7 mouse cellular contexts compared by ENCODE assay signal in genomic region chr19:12488205-12488966, GRCm38 (mm10). TPM values are rescaled to one million over a fixed set of nuclear protein-coding genes. Genes with fewer than 3 reads are reported as not detected.
DNase-seq lines count a peak whose midpoint lies in the region; ATAC-seq and TF ChIP-seq lines count a peak whose summit lies in the region.

No protein-coding gene starts in this region.

- TF ChIP-seq CTCF in thymus, adult 2 months (IDR thresholded peaks at IDR 0.05; ENCODE audit: borderline replicate concordance, control insufficient read depth, extremely low read depth, insufficient read depth, low read length, poor library complexity), result peak; percentile 92
- peak; percentile 43 for TF ChIP-seq CTCF in cortical plate, adult 2 months (IDR thresholded peaks at IDR 0.05; ENCODE audit: extremely low read depth, insufficient read depth, low read length)
- TF ChIP-seq CTCF in olfactory bulb, adult 2 months (IDR thresholded peaks at IDR 0.05; ENCODE audit: insufficient read depth, low read depth, low read length), result no peak

- H3K9ac ChIP-seq in hindbrain, embryonic 16.5 days (ENCODE audit: low read depth, low read length), result no peak overlapping the region
- no peak overlapping the region for H3K9ac ChIP-seq in liver, embryonic 16.5 days (ENCODE audit: low read depth, low read length)

- peak; percentile 51 for DNase-seq in thymus, adult 2 months
- no peak for DNase-seq in thymus, adult 18-20 months
- no peak for DNase-seq in layer of hippocampus, adult 8-10 months (ENCODE audit: low spot score in 2 of 2)

- H3K36me3 ChIP-seq in thymus, adult 2 months (ENCODE audit: control insufficient read depth, insufficient read depth, low read length), result no peaks in the 10 kb centered on the region
- peaks cover 23% of the 10 kb centered on the region for H3K36me3 ChIP-seq in hindbrain, embryonic 16.5 days (ENCODE audit: control insufficient read depth, insufficient read depth, low read length)
- H3K36me3 ChIP-seq in liver, embryonic 16.5 days (ENCODE audit: control insufficient read depth, insufficient read depth), result no peaks in the 10 kb centered on the region

- no peaks in the 10 kb centered on the region for H3K27me3 ChIP-seq in thymus, adult 2 months (ENCODE audit: control insufficient read depth, insufficient read depth, low read length)
- no peaks in the 10 kb centered on the region for H3K27me3 ChIP-seq in hindbrain, embryonic 16.5 days (replicated peaks; ENCODE audit: control insufficient read depth, insufficient read depth, low read length)
- H3K27me3 ChIP-seq in liver, embryonic 16.5 days (ENCODE audit: control insufficient read depth, insufficient read depth, low read depth, low read length), result no peaks in the 10 kb centered on the region

- TF ChIP-seq POLR2A in thymus, adult 2 months (IDR thresholded peaks at IDR 0.05; ENCODE audit: control insufficient read depth, extremely low read depth, insufficient read depth, low read length, poor library complexity), result no peak
- no peak for TF ChIP-seq POLR2A in cortical plate, adult 2 months (IDR thresholded peaks at IDR 0.05; ENCODE audit: extremely low read depth, insufficient read depth, low read length)
- no peak for TF ChIP-seq POLR2A in olfactory bulb, adult 2 months (IDR thresholded peaks at IDR 0.05; ENCODE audit: insufficient read depth, low read depth, low read length)

- H3K4me3 ChIP-seq in thymus, adult 2 months (ENCODE audit: control insufficient read depth, insufficient read depth, low read length), result no peak overlapping the region
- no peak overlapping the region for H3K4me3 ChIP-seq in cortical plate, adult 2 months (ENCODE audit: insufficient read depth, low read length)
- H3K4me3 ChIP-seq in hindbrain, embryonic 16.5 days (ENCODE audit: low read length), result no peak overlapping the region
- no peak overlapping the region for H3K4me3 ChIP-seq in liver, embryonic 16.5 days (ENCODE audit: low read depth, low read length)
- no peak overlapping the region for H3K4me3 ChIP-seq in olfactory bulb, adult 2 months (ENCODE audit: insufficient read depth, low read depth, low read length)

- peaks cover 4% of the 10 kb centered on the region for H3K4me1 ChIP-seq in thymus, adult 2 months (replicated peaks; ENCODE audit: control insufficient read depth, insufficient read depth, low read length)
- peaks cover 9% of the 10 kb centered on the region; the same call in 1 of the 2 replicates for H3K4me1 ChIP-seq in cortical plate, adult 2 months (ENCODE audit: control insufficient read depth, insufficient read depth, low read length)
- peaks cover 25% of the 10 kb centered on the region for H3K4me1 ChIP-seq in hindbrain, embryonic 16.5 days (ENCODE audit: control insufficient read depth, insufficient read depth, low read depth, low read length)
- peaks cover 13% of the 10 kb centered on the region for H3K4me1 ChIP-seq in liver, embryonic 16.5 days (ENCODE audit: control insufficient read depth, low read depth, low read length)
- peaks cover 27% of the 10 kb centered on the region for H3K4me1 ChIP-seq in olfactory bulb, adult 2 months (ENCODE audit: control insufficient read depth, insufficient read depth, low read length)

- peak; percentile 20; the same call in 1 of the 2 replicates for ATAC-seq in hindbrain, embryonic 16.5 days
- peak; percentile 55 for ATAC-seq in liver, embryonic 16.5 days (ENCODE audit: low read depth)

- no peaks in the 10 kb centered on the region for H3K9me3 ChIP-seq in hindbrain, embryonic 16.5 days (ENCODE audit: control insufficient read depth, low read length)
- no peaks in the 10 kb centered on the region for H3K9me3 ChIP-seq in liver, embryonic 16.5 days (replicated peaks; ENCODE audit: control insufficient read depth, low read length)

- WGBS in thymus, adult 2 months, result 36% methylated on average over 9 of the region's 9 CpGs
- WGBS in hindbrain, embryonic 16.5 days, result 12% methylated on average over 9 of the region's 9 CpGs
- WGBS in liver, embryonic 16.5 days (ENCODE audit: insufficient replicate concordance), result 32% methylated on average over 9 of the region's 9 CpGs
- 26% methylated on average over 9 of the region's 9 CpGs for WGBS in olfactory bulb, adult 2 months

- no peak overlapping the region for H3K27ac ChIP-seq in thymus, adult 2 months (ENCODE audit: control insufficient read depth, insufficient read depth, low read length)
- H3K27ac ChIP-seq in cortical plate, adult 2 months (ENCODE audit: insufficient read depth, low read length), result no peak overlapping the region
- H3K27ac ChIP-seq in hindbrain, embryonic 16.5 days (ENCODE audit: low read depth, low read length), result peak overlapping the region; percentile 65
- H3K27ac ChIP-seq in liver, embryonic 16.5 days (ENCODE audit: low read length), result peak overlapping the region; percentile 78
- 0 out of 2 replicates have a peak overlapping the region, but pooled peaks have one; percentile 23 for H3K27ac ChIP-seq in olfactory bulb, adult 2 months (ENCODE audit: insufficient read depth, low read depth, low read length)

- H3K4me2 ChIP-seq in hindbrain, embryonic 16.5 days (ENCODE audit: low read length), result no peak overlapping the region
- peak overlapping the region; percentile 12; the same call in 1 of the 2 replicates for H3K4me2 ChIP-seq in liver, embryonic 16.5 days (ENCODE audit: low read depth, low read length)

RNA-seq across cellular contexts. Expression of gene Dtx4, which starts 12.9 kb away (rescaled TPM):
- 5.6 and 6.3 TPM in 2 replicates for polyA plus RNA-seq in thymus, adult 2 months (2012; rRNA removed)
- polyA plus RNA-seq in cortical plate, adult 2 months (2012; rRNA removed), result 20.8 and 23.2 TPM in 2 replicates
- polyA plus RNA-seq in hindbrain, embryonic 16.5 days (2015; fragmentation: Nextera tagmentation; extraction: Ambion mirVana), result 32.7 and 39.2 TPM in 2 replicates
- polyA plus RNA-seq in liver, embryonic 16.5 days (2015; fragmentation: Nextera tagmentation; extraction: Ambion mirVana), result 2.0 and 2.2 TPM in 2 replicates
- not detected in 2 replicates for polyA plus RNA-seq in olfactory bulb, adult 2 months (2012; ENCODE audit: insufficient read depth, insufficient read length, low replicate concordance, missing spikeins)
- 10 to 100 TPM; 37.1 to 40.9 (median 39.5) TPM for total RNA-seq in layer of hippocampus, adult 8-10 months (2022)

RNA-seq across cellular contexts. Expression of gene Mpeg1, which starts 27.8 kb away (rescaled TPM):
- polyA plus RNA-seq in thymus, adult 2 months (2012; rRNA removed), result 24.0 and 34.0 TPM in 2 replicates
- polyA plus RNA-seq in cortical plate, adult 2 months (2012; rRNA removed), result 11.9 and 13.0 TPM in 2 replicates
- polyA plus RNA-seq in hindbrain, embryonic 16.5 days (2015; fragmentation: Nextera tagmentation; extraction: Ambion mirVana), result 0.66 and 0.77 TPM in 2 replicates
- polyA plus RNA-seq in liver, embryonic 16.5 days (2015; fragmentation: Nextera tagmentation; extraction: Ambion mirVana), result 2.3 and 2.5 TPM in 2 replicates
- not detected in 2 replicates for polyA plus RNA-seq in olfactory bulb, adult 2 months (2012; ENCODE audit: insufficient read depth, insufficient read length, low replicate concordance, missing spikeins)
- total RNA-seq in layer of hippocampus, adult 8-10 months (2022), result 100 to 1,000 TPM in 2 of 4 experiments, 1 to 10 TPM in 2; 7.5 to 158 (median 61.7) TPM

RNA-seq across cellular contexts. Expression of gene Fam111a, which starts 57.2 kb away (rescaled TPM):
- 4.4 and 4.9 TPM in 2 replicates for polyA plus RNA-seq in thymus, adult 2 months (2012; rRNA removed)
- polyA plus RNA-seq in cortical plate, adult 2 months (2012; rRNA removed), result 1.2 and 1.4 TPM in 2 replicates
- polyA plus RNA-seq in hindbrain, embryonic 16.5 days (2015; fragmentation: Nextera tagmentation; extraction: Ambion mirVana), result 6.2 and 6.9 TPM in 2 replicates
- 21.7 and 26.0 TPM in 2 replicates for polyA plus RNA-seq in liver, embryonic 16.5 days (2015; fragmentation: Nextera tagmentation; extraction: Ambion mirVana)
- not detected in 2 replicates for polyA plus RNA-seq in olfactory bulb, adult 2 months (2012; ENCODE audit: insufficient read depth, insufficient read length, low replicate concordance, missing spikeins)
- total RNA-seq in layer of hippocampus, adult 8-10 months (2022), result 1 to 10 TPM; 1.4 to 3.9 (median 2.3) TPM

Comparison
In these comparisons a context has a peak if more than half of its experiments do, and no peak if none do; other contexts are left out.
1. H3K27ac ChIP-seq: peak in hindbrain, embryonic 16.5 days (single experiment), liver, embryonic 16.5 days (single experiment) and olfactory bulb, adult 2 months (single experiment); none in thymus, adult 2 months (single experiment) and cortical plate, adult 2 months (single experiment).